Mouse (Mus musculus) lung, postnatal 36 days (tissue): ENCODE measurements at regions not wholly inside any gene's neighbourhood (a gene's known extent, or its start where the extent isn't known, plus 50 kb on each side); places are given as distances from the start of the nearest gene placed in this dataset.
A peak's percentile ranks its signal among the peaks of the same experiment; 100 is the strongest.

ENCODE experiments used
- DNase-seq: peaks from one replicate; pipeline ENCODE4 v3.0.0; 2022; ENCODE audit warnings: mixed read lengths

- DNase-seq, result peak; percentile 70
Measured at GRCm38 (mm10) chr13:51299047-51299760, 109.2 kb upstream of the S1pr3 start.

GRCm38 (mm10) chr13:51301476-51301875, 107.0 kb upstream of the S1pr3 start:
- DNase-seq, result no peak

- DNase-seq, result no peak
Measured at GRCm38 (mm10) chr13:51303112-51303511, 105.3 kb upstream of the S1pr3 start.

- DNase-seq, result no peak
Measured at GRCm38 (mm10) chr13:51304631-51305030, 103.8 kb upstream of the S1pr3 start.

GRCm38 (mm10) chr13:51309446-51309845, 99.0 kb upstream of the S1pr3 start:
- no peak for DNase-seq

GRCm38 (mm10) chr13:51310041-51310440, 98.4 kb upstream of the S1pr3 start:
- DNase-seq, result no peak

GRCm38 (mm10) chr13:51311679-51312255, 96.7 kb upstream of the S1pr3 start:
- peak; percentile 59 for DNase-seq

GRCm38 (mm10) chr13:51313129-51313850, 95.1 kb upstream of the S1pr3 start:
- DNase-seq, result peak; percentile 67

GRCm38 (mm10) chr13:51314541-51314977, 93.9 kb upstream of the S1pr3 start:
- DNase-seq, result peak; percentile 64

GRCm38 (mm10) chr13:51315008-51315778, 93.2 kb upstream of the S1pr3 start:
- DNase-seq, result peak; percentile 16

GRCm38 (mm10) chr13:51315779-51316041, 92.7 kb upstream of the S1pr3 start:
- DNase-seq, result no peak

GRCm38 (mm10) chr13:51323058-51323715, 85.3 kb upstream of the S1pr3 start:
- DNase-seq, result no peak

GRCm38 (mm10) chr13:51324714-51325113, 83.7 kb upstream of the S1pr3 start:
- no peak for DNase-seq

- DNase-seq, result no peak
Measured at GRCm38 (mm10) chr13:51325298-51325697, 83.1 kb upstream of the S1pr3 start.

- DNase-seq, result no peak
Measured at GRCm38 (mm10) chr13:51326128-51326527, 82.3 kb upstream of the S1pr3 start.

- DNase-seq, result no peak
Measured at GRCm38 (mm10) chr13:51328131-51328970, 80.1 kb upstream of the S1pr3 start.

GRCm38 (mm10) chr13:51328971-51329346, 79.5 kb upstream of the S1pr3 start:
- DNase-seq, result no peak

- no peak for DNase-seq
Measured at GRCm38 (mm10) chr13:51329717-51330116, 78.7 kb upstream of the S1pr3 start.

- no peak for DNase-seq
Measured at GRCm38 (mm10) chr13:51332271-51332670, 76.2 kb upstream of the S1pr3 start.

- no peak for DNase-seq
Measured at GRCm38 (mm10) chr13:51333481-51333880, 75.0 kb upstream of the S1pr3 start.

- no peak for DNase-seq
Measured at GRCm38 (mm10) chr13:51336726-51337125, 71.7 kb upstream of the S1pr3 start.

- no peak for DNase-seq
Measured at GRCm38 (mm10) chr13:51337931-51338330, 70.5 kb upstream of the S1pr3 start.
